Mouse (Mus musculus) kidney, postnatal 0 days (tissue): ENCODE data around the gene Ppp1ca. TPM values are rescaled to one million over a fixed set of nuclear protein-coding genes. Genes with fewer than 3 reads are reported as not detected.
A peak's percentile ranks its signal among the peaks of the same experiment; 100 is the strongest.

Experiments
- ATAC-seq: fragments of 200-750 bp; cut with Nextera tagmentation; replicated peaks from 2 replicates; pipeline ENCODE4 v1.8.0; 2017; ENCODE audit warnings: low read depth, moderate number of reproducible peaks, moderate TSS enrichment, moderate library complexity; ENCODE audit not compliant: low FRiP score
- DNase-seq: peaks from one replicate; pipeline ENCODE4 v3.0.0-alpha.2; 2016; ENCODE audit warnings: low spot score
- H3K27ac ChIP-seq: fragments of 300-500 bp; sonication (generic); 2 replicates; pipeline ENCODE4 v1.5.1; 2014; ENCODE audit warnings: mild to moderate bottlenecking
- H3K27me3 ChIP-seq: fragments of 300-500 bp; sonication (generic); 2 replicates; pipeline ENCODE4 v1.6.1; 2014; ENCODE audit warnings: low read length, mixed read lengths; ENCODE audit not compliant: insufficient read depth
- H3K36me3 ChIP-seq: fragments of 300-500 bp; sonication (generic); 2 replicates; pipeline ENCODE4 v1.6.1; 2014; ENCODE audit warnings: low read length, mixed read lengths; ENCODE audit not compliant: insufficient read depth
- H3K4me1 ChIP-seq: fragments of 300-500 bp; sonication (generic); replicated peaks from 2 replicates; pipeline ENCODE4 v1.6.1; 2014; ENCODE audit warnings: antibody characterized with exemption, low read length, mixed read lengths; ENCODE audit not compliant: insufficient read depth
- H3K4me2 ChIP-seq: fragments of 300-500 bp; sonication (generic); 2 replicates; pipeline ENCODE4 v1.6.1; 2014; ENCODE audit warnings: mild to moderate bottlenecking, low read length, moderate library complexity, mixed read lengths
- H3K4me3 ChIP-seq: fragments of 300-500 bp; sonication (generic); replicated peaks from 2 replicates; pipeline ENCODE4 v1.5.1; 2014; ENCODE audit warnings: low read depth, low read length
- H3K9ac ChIP-seq: fragments of 300-500 bp; sonication (generic); 2 replicates; pipeline ENCODE4 v1.6.1; 2014; ENCODE audit warnings: low read depth, low read length
- H3K9me3 ChIP-seq: fragments of 300-500 bp; sonication (generic); replicated peaks from 2 replicates; pipeline ENCODE4 v1.6.1; 2016; ENCODE audit warnings: low read length, inconsistent platforms, mixed read lengths
- CTCF ChIP-seq: IDR thresholded peaks from 2 replicates; pipeline ENCODE4 v1.5.1; 2016; ENCODE audit warnings: antibody characterized with exemption, low read depth, mild to moderate bottlenecking, moderate library complexity
- WGBS: fragments of 180-500 bp; shearing (Covaris S2); extraction: QIAGEN DNeasy Blood & Tissue Kit; methylation state at CpG from one replicate; pipeline ENCODE4 v1.1.7; 2014; 5-methylcytosine and 5-hydroxymethylcytosine counted together
- polyA plus RNA-seq: library from polyadenylated mRNA; unstranded; fragments of >200 nt; fragmentation: Nextera tagmentation; extraction: Ambion mirVana; gene quantifications from 2 replicates; pipeline ENCODE4 v1.2.1, GENCODE M21; 2015

The Ppp1ca gene
- polyA plus RNA-seq, 1 experiment from 2014 or later, result 804 TPM

- H3K4me2 ChIP-seq, result peak within 1 kb of the TSS; percentile 92
- peak within 1 kb of the TSS; percentile 84 for H3K9ac ChIP-seq
- no peak for TF ChIP-seq CTCF
- H3K36me3 ChIP-seq, result peaks cover 34% of the 10 kb centered on the region
- H3K27me3 ChIP-seq, result no peaks in the 10 kb centered on the region
- H3K9me3 ChIP-seq, result no peaks in the 10 kb centered on the region
- H3K4me3 ChIP-seq, result peak within 1 kb of the TSS; percentile 73
- DNase-seq (peak; percentile 98), ATAC-seq (peak; percentile 76)
- H3K4me1 ChIP-seq, result peaks cover 4% of the 10 kb centered on the region; the same call in 1 of the 2 replicates
- peak within 1 kb of the TSS; percentile 25; the same call in 1 of the 2 replicates for H3K27ac ChIP-seq
- WGBS, result 6% methylated on average over 42 of the region's 42 CpGs
Observed at GRCm38 (mm10) chr19:4162646-4163542, 29.0 kb upstream of the Ppp1ca start, which contains the start of gene Rps6kb2. Gene Rps6kb2 (minus strand): TSS chr19:4163354.

GRCm38 (mm10) chr19:4163543-4163887 lies 28.4 kb upstream of the Ppp1ca start:
- DNase-seq (no peak), ATAC-seq (no peak)
- no peaks in the 10 kb centered on the region for H3K27me3 ChIP-seq
- H3K9ac ChIP-seq, result no peak overlapping the region
- peaks cover 29% of the 10 kb centered on the region for H3K36me3 ChIP-seq
- peak overlapping the region; percentile 92 for H3K4me2 ChIP-seq
- peak overlapping the region; percentile 73 for H3K4me3 ChIP-seq
- 36% methylated on average over 4 of the region's 4 CpGs for WGBS
- no peaks in the 10 kb centered on the region for H3K9me3 ChIP-seq
- no peak overlapping the region for H3K27ac ChIP-seq
- H3K4me1 ChIP-seq, result peaks cover 4% of the 10 kb centered on the region; the same call in 1 of the 2 replicates
- TF ChIP-seq CTCF, result no peak

DNA sequence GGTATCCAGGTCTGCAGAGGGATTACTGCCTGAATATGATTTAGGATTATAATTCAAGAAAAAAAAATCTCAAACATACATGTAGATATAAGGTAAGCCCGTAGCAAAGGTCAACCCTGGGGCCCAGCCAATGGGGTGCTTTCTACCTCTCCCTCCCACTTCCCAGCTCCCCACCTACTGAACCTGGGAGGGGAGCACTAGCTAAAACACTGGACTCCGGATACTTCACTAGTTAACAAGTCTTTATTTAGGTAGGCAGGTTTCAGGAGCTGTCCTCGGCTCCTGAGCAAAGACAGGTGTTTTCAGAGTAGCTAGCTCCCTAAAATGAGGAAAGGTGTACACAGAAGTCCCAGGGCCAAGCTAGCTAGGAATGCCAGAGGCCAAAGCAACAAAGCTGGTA lies 27.8 kb upstream of the Ppp1ca start:
- ATAC-seq (no peak), DNase-seq (no peak)
- Histone ChIP-seq H3K9ac (no peak overlapping the region), H3K4me3 (no peak overlapping the region), H3K27me3 (no peaks in the 10 kb centered on the region), H3K9me3 (no peaks in the 10 kb centered on the region), H3K27ac (no peak overlapping the region), H3K36me3 (peaks cover 23% of the 10 kb centered on the region), H3K4me1 (peaks cover 4% of the 10 kb centered on the region; the same call in 1 of the 2 replicates), H3K4me2 (no peak overlapping the region)
- TF ChIP-seq CTCF, result no peak
- WGBS, result 77% methylated on average over 3 of the region's 3 CpGs

DNA sequence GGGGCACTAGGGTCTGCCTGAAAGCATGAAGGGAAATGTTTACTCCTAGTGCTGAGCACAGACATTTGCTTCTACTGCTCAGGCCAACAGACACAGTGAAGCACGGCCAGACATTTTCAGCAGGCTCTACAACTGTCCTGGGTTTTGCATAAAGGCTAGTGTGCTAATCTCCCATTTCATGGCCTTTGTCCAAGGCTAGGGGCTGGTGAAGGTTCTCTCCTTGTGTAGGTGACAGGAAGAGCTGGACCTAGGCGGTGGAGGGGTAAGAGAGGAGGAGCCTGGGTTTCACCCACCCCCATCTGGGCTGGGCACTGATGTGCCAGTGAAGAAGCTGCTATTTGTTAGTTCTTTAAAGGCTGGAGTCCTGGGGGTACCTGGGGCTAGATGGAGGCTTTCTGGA lies 27.1 kb upstream of the Ppp1ca start:
- H3K9ac ChIP-seq, result no peak overlapping the region
- no peak overlapping the region for H3K4me2 ChIP-seq
- no peaks in the 10 kb centered on the region for H3K27me3 ChIP-seq
- ATAC-seq (no peak), DNase-seq (no peak)
- WGBS, result 79% methylated on average over 2 of the region's 2 CpGs
- no peak for TF ChIP-seq CTCF
- H3K4me1 ChIP-seq, result peaks cover 5% of the 10 kb centered on the region
- H3K9me3 ChIP-seq, result no peaks in the 10 kb centered on the region
- no peak overlapping the region for H3K27ac ChIP-seq
- H3K4me3 ChIP-seq, result no peak overlapping the region
- H3K36me3 ChIP-seq, result peaks cover 17% of the 10 kb centered on the region; the same call in 1 of the 2 replicates

DNA sequence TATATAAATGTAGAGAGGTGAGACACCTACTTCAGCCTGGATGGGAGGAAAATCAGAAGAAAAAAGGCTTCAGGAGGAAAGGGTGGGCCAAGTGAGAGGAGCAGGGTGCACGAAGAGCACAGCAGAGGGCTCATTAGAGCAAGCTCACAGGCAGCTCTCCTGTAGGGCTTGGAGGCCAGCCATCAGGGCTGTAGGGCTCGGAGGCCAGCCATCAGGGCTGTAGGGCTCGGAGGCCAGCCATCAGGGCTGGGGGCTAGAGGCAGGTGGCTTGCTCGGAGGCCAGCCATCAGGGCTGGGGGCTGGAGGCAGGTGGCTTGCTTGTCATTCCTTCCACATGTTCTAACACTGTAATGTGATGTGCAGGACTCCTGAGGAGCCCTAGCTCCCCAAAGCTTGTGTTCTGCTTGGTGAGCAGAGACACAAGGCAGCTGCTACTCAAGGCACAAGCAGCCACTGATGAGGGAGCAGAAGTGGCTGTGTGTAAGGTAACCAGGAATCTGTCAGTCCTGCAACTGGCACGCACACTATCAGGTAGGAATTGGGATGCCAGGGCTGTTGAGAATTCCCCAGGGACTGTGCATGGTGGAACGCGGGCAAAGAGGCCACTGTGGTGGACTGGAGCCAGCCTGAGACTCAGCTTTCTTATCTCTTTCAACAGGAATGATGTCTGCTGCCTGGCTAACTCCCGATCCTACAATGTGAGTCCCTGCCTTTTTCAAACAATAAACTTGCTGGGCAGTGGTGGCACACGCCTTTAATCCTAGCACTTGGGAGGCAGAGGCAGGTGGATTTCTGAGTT lies 25.0 kb upstream of the Ppp1ca start:
- no peak for ATAC-seq
- peaks cover 26% of the 10 kb centered on the region for H3K4me1 ChIP-seq
- no peaks in the 10 kb centered on the region for H3K27me3 ChIP-seq
- WGBS, result 76% methylated on average over 9 of the region's 9 CpGs
- H3K9me3 ChIP-seq, result no peaks in the 10 kb centered on the region
- no peak overlapping the region for H3K4me3 ChIP-seq
- H3K27ac ChIP-seq, result no peak overlapping the region
- DNase-seq, result no peak
- no peak overlapping the region for H3K9ac ChIP-seq
- no peak overlapping the region for H3K4me2 ChIP-seq
- no peak for TF ChIP-seq CTCF
- H3K36me3 ChIP-seq, result no peaks in the 10 kb centered on the region

DNA sequence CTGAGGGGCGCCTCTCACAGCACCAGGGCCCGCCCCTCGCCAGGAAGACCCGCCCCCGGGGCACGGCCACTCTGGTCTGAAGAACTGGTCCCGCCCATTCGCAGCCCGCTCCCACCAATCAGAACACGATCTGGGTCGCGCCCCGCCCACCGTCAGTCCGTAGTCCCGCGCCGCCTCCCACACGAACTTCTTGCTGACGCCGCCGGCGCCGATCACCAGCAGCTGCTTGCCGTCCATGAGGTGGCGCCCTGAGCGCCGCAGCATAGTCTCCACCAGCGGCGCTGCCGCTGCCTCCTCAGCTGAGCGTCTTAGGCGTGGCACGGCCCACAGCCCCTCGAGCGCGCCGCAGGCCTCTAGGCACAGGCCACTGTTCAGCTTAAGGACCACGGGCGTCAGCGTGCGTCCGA lies 22.5 kb upstream of the Ppp1ca start:
- under 1% methylated on average over 43 of the region's 43 CpGs for WGBS
- H3K4me2 ChIP-seq, result peak overlapping the region; percentile 61
- TF ChIP-seq CTCF, result peak; percentile 96
- no peaks in the 10 kb centered on the region for H3K9me3 ChIP-seq
- DNase-seq (peak; percentile 100), ATAC-seq (peak; percentile 93)
- peak overlapping the region; percentile 81 for H3K27ac ChIP-seq
- no peaks in the 10 kb centered on the region for H3K27me3 ChIP-seq
- H3K9ac ChIP-seq, result peak overlapping the region; percentile 71
- no peaks in the 10 kb centered on the region for H3K36me3 ChIP-seq
- peak overlapping the region; percentile 29 for H3K4me3 ChIP-seq
- H3K4me1 ChIP-seq, result peaks cover 22% of the 10 kb centered on the region
